Mouse (Mus musculus) embryonic facial prominence, embryonic 14.5 days (tissue): ENCODE measurements around the gene Nova2. TPM values are rescaled to one million over a fixed set of nuclear protein-coding genes. Genes with fewer than 3 reads are reported as not detected.
A peak's percentile ranks its signal among the peaks of the same experiment; 100 is the strongest.

Source experiments
- ATAC-seq: fragments of 200-750 bp; cut with Nextera tagmentation; 2 replicates; pipeline ENCODE4 v1.8.0; 2017; ENCODE audit warnings: low read depth, moderate number of reproducible peaks, moderate TSS enrichment
- DNase-seq: peaks from one replicate; pipeline ENCODE4 v3.0.0-alpha.2; 2015; ENCODE audit warnings: low spot score
- H3K27ac ChIP-seq: fragments of 300-500 bp; sonication (generic); replicated peaks from 2 replicates; pipeline ENCODE4 v1.5.1; 2014; ENCODE audit warnings: low read depth, mild to moderate bottlenecking, low read length, moderate library complexity
- H3K27me3 ChIP-seq: fragments of 300-500 bp; sonication (generic); replicated peaks from 2 replicates; pipeline ENCODE4 v1.6.1; 2014; ENCODE audit warnings: low read length; ENCODE audit not compliant: control insufficient read depth, insufficient read depth
- H3K36me3 ChIP-seq: fragments of 300-500 bp; sonication (generic); 2 replicates; pipeline ENCODE4 v1.6.1; 2014; ENCODE audit warnings: low read length, mixed read lengths; ENCODE audit not compliant: control insufficient read depth, insufficient read depth
- H3K4me1 ChIP-seq: fragments of 300-500 bp; sonication (generic); 2 replicates; pipeline ENCODE4 v1.6.1; 2014; ENCODE audit warnings: antibody characterized with exemption, low read length; ENCODE audit not compliant: control insufficient read depth, insufficient read depth
- H3K4me2 ChIP-seq: fragments of 300-500 bp; sonication (generic); 2 replicates; pipeline ENCODE4 v1.6.1; 2014; ENCODE audit warnings: low read depth, mild to moderate bottlenecking, low read length, moderate library complexity, mixed read lengths
- H3K4me3 ChIP-seq: fragments of 300-500 bp; sonication (generic); 2 replicates; pipeline ENCODE4 v1.5.1; 2014; ENCODE audit warnings: low read depth, mild to moderate bottlenecking, low read length
- H3K9ac ChIP-seq: fragments of 300-500 bp; sonication (generic); 2 replicates; pipeline ENCODE4 v1.6.1; 2014; ENCODE audit warnings: low read depth, mild to moderate bottlenecking, low read length, moderate library complexity, mixed read lengths
- H3K9me3 ChIP-seq: fragments of 300-500 bp; sonication (generic); 2 replicates; pipeline ENCODE4 v1.6.1; 2016; ENCODE audit warnings: low read length; ENCODE audit not compliant: control insufficient read depth
- WGBS: fragments of 180-500 bp; shearing (Covaris S2); extraction: QIAGEN DNeasy Blood & Tissue Kit; methylation state at CpG from one replicate; pipeline ENCODE4 v1.1.7; 2014; 5-methylcytosine and 5-hydroxymethylcytosine counted together
- polyA plus RNA-seq: library from polyadenylated mRNA; unstranded; fragments of >200 nt; fragmentation: Nextera tagmentation; extraction: Ambion mirVana; gene quantifications from 2 replicates; pipeline ENCODE4 v1.2.1, GENCODE M21; 2014

Gene Nova2
- polyA plus RNA-seq, 1 experiment from 2014 or later: 0.81 TPM

- Histone ChIP-seq H3K9ac (peak overlapping the region; percentile 58), H3K36me3 (peaks cover 6% of the 10 kb centered on the region; the same call in 1 of the 2 replicates), H3K9me3 (no peaks in the 10 kb centered on the region), H3K27me3 (0 out of 2 replicates have a peak, but pooled peaks cover 8% of the 10 kb centered on the region), H3K27ac (no peak overlapping the region), H3K4me3 (peak overlapping the region; percentile 40), H3K4me1 (peaks cover 9% of the 10 kb centered on the region; the same call in 1 of the 2 replicates), H3K4me2 (peak overlapping the region; percentile 85)
- ATAC-seq: peak; percentile 45
- DNase-seq: peak; percentile 68
- WGBS: under 1% methylated on average over 28 of the region's 41 CpGs
These were observed 31.8 kb upstream of the Nova2 start for GRCm38 (mm10) chr7:18893651-18894430.

DNA sequence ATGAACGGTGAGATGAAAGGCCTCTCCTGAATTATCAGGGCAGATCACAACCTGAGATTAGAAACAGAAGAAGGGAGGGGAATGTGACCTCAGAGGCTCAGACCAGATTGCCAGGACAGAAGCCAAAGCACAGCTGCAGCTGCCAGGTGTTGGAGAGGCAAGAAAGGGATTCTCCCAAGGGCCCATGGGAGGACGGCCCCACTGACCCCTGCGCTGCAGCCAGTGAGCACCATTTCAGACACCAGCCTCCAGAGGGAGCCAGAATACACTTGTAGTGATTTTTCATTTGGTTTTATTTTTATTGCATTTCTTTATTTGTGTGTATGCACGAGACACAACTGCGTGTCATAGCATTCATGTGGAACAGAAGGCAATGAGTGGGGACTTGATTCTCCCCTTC is 29.2 kb upstream of the Nova2 start:
- H3K27me3 ChIP-seq: 0 out of 2 replicates have a peak, but pooled peaks cover 8% of the 10 kb centered on the region
- WGBS: 38% methylated on average over 5 of the region's 5 CpGs
- no peak overlapping the region for H3K9ac ChIP-seq
- no peak overlapping the region for H3K27ac ChIP-seq
- peaks cover 9% of the 10 kb centered on the region; the same call in 1 of the 2 replicates for H3K4me1 ChIP-seq
- no peaks in the 10 kb centered on the region for H3K9me3 ChIP-seq
- no peak overlapping the region for H3K4me2 ChIP-seq
- no peak for ATAC-seq
- no peak overlapping the region for H3K4me3 ChIP-seq
- H3K36me3 ChIP-seq: peaks cover 25% of the 10 kb centered on the region
- peak; percentile 32 for DNase-seq

DNA sequence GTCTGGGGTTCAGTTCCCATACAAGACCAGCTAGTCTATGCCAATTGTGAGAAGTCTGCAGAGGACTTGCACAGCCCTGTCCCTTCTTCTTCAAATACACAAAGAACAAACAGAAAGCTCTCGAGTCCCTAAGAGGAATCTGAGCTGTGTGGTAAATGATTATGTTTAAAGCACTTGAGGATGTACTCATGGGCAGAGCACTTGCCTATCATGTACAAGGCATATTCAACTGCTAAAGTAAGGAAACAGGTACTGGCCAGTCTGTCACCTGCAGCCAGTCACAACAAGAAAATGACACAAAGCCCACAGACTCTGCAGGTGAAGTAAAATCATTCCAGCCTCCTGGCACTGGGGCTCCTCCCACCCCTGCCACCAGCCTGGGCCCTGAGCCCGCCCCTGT is 25.2 kb upstream of the Nova2 start:
- Histone ChIP-seq H3K4me3 (no peak overlapping the region), H3K9me3 (no peaks in the 10 kb centered on the region), H3K36me3 (peaks cover 31% of the 10 kb centered on the region), H3K4me2 (no peak overlapping the region), H3K9ac (no peak overlapping the region), H3K27ac (no peak overlapping the region), H3K27me3 (no peaks in the 10 kb centered on the region), H3K4me1 (no peaks in the 10 kb centered on the region)
- DNase-seq: no peak
- no peak for ATAC-seq
- 72% methylated on average over 1 of the region's 2 CpGs for WGBS

GRCm38 (mm10) chr7:18902486-18902885 is 23.2 kb upstream of the Nova2 start:
- Histone ChIP-seq H3K9ac (no peak overlapping the region), H3K27ac (no peak overlapping the region), H3K4me2 (no peak overlapping the region), H3K4me3 (no peak overlapping the region), H3K27me3 (no peaks in the 10 kb centered on the region), H3K4me1 (no peaks in the 10 kb centered on the region), H3K36me3 (peaks cover 35% of the 10 kb centered on the region), H3K9me3 (no peaks in the 10 kb centered on the region)
- WGBS: 69% methylated on average over 3 of the region's 3 CpGs
- ATAC-seq: no peak
- no peak for DNase-seq

DNA sequence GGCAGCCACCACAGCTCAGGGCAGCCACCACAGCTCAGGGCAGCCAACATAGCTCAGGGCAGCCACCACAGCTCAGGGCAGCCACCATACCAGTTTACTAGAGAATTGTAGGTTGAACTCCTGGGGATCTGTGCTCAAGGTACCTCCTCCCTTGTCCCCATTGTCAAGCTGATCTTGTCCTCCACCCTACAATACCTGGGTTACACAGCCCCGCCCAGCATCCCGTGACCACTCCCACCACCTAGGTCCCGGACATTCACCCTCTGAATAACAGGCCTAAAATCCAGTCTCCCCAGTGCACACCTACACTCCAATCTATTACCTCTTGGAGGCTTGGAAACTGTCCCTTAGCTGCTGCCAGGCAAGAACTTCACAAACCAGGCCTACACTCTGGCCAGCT is 20.7 kb upstream of the Nova2 start:
- no peak for ATAC-seq
- Histone ChIP-seq H3K27ac (no peak overlapping the region), H3K36me3 (peaks cover 21% of the 10 kb centered on the region), H3K4me2 (no peak overlapping the region), H3K9ac (no peak overlapping the region), H3K4me1 (peaks cover 14% of the 10 kb centered on the region; the same call in 1 of the 2 replicates), H3K27me3 (no peaks in the 10 kb centered on the region), H3K9me3 (no peaks in the 10 kb centered on the region), H3K4me3 (no peak overlapping the region)
- 70% methylated on average over 3 of the region's 3 CpGs for WGBS
- no peak for DNase-seq

GRCm38 (mm10) chr7:18909797-18910196 is 15.9 kb upstream of the Nova2 start:
- ATAC-seq: 0 out of 2 replicates have a peak, but pooled peaks have one; percentile 1
- no peak for DNase-seq
- Histone ChIP-seq H3K9me3 (no peaks in the 10 kb centered on the region), H3K4me3 (peak overlapping the region; percentile 71), H3K36me3 (0 out of 2 replicates have a peak, but pooled peaks cover 3% of the 10 kb centered on the region), H3K4me2 (peak overlapping the region; percentile 77), H3K4me1 (peaks cover 14% of the 10 kb centered on the region; the same call in 1 of the 2 replicates), H3K27me3 (no peaks in the 10 kb centered on the region), H3K27ac (no peak overlapping the region; the same call in 1 of the 2 replicates), H3K9ac (peak overlapping the region; percentile 68)
- WGBS: 5% methylated on average over 17 of the region's 17 CpGs

- peak within 1 kb of the TSS; percentile 71 for H3K4me3 ChIP-seq
- no peaks in the 10 kb centered on the region for H3K27me3 ChIP-seq
- no peaks in the 10 kb centered on the region for H3K9me3 ChIP-seq
- H3K4me1 ChIP-seq: peaks cover 14% of the 10 kb centered on the region; the same call in 1 of the 2 replicates
- WGBS: under 1% methylated on average over 33 of the region's 33 CpGs
- peak within 1 kb of the TSS; percentile 77 for H3K4me2 ChIP-seq
- H3K27ac ChIP-seq: no peak within 1 kb of the TSS; the same call in 1 of the 2 replicates
- H3K9ac ChIP-seq: peak within 1 kb of the TSS; percentile 68
- DNase-seq: peak; percentile 99
- peak; percentile 100 for ATAC-seq
- 0 out of 2 replicates have a peak, but pooled peaks cover 3% of the 10 kb centered on the region for H3K36me3 ChIP-seq
These were observed 15.4 kb upstream of the Nova2 start, which contains the start of gene Ccdc61 for GRCm38 (mm10) chr7:18910241-18910831. Ccdc61 (minus strand) TSS chr7:18910415.

DNA sequence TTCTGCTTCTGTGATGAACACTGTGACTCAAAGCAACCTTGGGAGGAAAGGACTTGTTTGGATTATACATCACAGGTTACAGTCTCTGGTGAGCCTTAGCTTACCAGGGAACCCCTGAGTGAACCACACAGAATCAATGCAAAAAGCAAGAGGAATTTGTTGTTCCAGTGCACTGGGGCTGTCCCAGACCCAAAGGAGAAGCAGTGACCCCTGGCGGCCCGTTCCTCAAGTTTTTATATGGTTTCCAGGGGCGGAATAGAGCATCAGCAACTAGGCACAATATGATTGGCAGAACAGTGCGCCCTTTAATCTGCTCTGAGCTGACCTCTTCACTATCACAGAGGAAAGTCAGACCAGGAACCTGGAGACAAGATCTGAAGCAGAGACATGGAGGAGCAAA is 9.4 kb upstream of the Nova2 start:
- WGBS: 65% methylated on average over 4 of the region's 4 CpGs
- H3K4me1 ChIP-seq: no peaks in the 10 kb centered on the region
- no peak overlapping the region for H3K4me3 ChIP-seq
- H3K36me3 ChIP-seq: no peaks in the 10 kb centered on the region
- ATAC-seq: no peak
- no peak overlapping the region for H3K9ac ChIP-seq
- no peak overlapping the region for H3K4me2 ChIP-seq
- DNase-seq: no peak
- H3K27ac ChIP-seq: no peak overlapping the region
- no peaks in the 10 kb centered on the region for H3K27me3 ChIP-seq
- no peaks in the 10 kb centered on the region for H3K9me3 ChIP-seq
